Mouse (Mus musculus) frontal cortex, postnatal 10 days (tissue): ENCODE results near the gene Fam222a.

Source experiments
- DNase-seq, 2 experiments: peaks; one replicate each; pipeline ENCODE4 v3.0.0; 2022; ENCODE audit warnings: low spot score in 2 of 2, mixed read lengths in 1 of 2

Gene Fam222a

GRCm38 (mm10) chr5:114567565-114568197 lies at the start of gene Fam222a:
Gene Fam222a, plus strand, starts transcription at chr5:114568016.
- peak in 1 of 2 experiments; percentile 75 for DNase-seq

- DNase-seq = no peak
Measured at GRCm38 (mm10) chr5:114528355-114528754, 39.5 kb upstream of the Fam222a start.

GRCm38 (mm10) chr5:114530337-114530736 lies 37.5 kb upstream of the Fam222a start:
- no peak for DNase-seq

- no peak for DNase-seq
Measured at GRCm38 (mm10) chr5:114532055-114532454, 35.8 kb upstream of the Fam222a start.

- no peak for DNase-seq
Measured at GRCm38 (mm10) chr5:114537308-114538020, 30.4 kb upstream of the Fam222a start.

- no peak for DNase-seq
Measured at GRCm38 (mm10) chr5:114538021-114538405, 29.8 kb upstream of the Fam222a start.

GRCm38 (mm10) chr5:114538752-114539151 lies 29.1 kb upstream of the Fam222a start:
- no peak for DNase-seq

- no peak for DNase-seq
Measured at GRCm38 (mm10) chr5:114539766-114540165, 28.1 kb upstream of the Fam222a start.

GRCm38 (mm10) chr5:114541656-114542445 lies 26.0 kb upstream of the Fam222a start:
- no peak for DNase-seq

- DNase-seq = no peak
Measured at GRCm38 (mm10) chr5:114543656-114544055, 24.2 kb upstream of the Fam222a start.

GRCm38 (mm10) chr5:114544205-114544604 lies 23.6 kb upstream of the Fam222a start:
- DNase-seq = no peak

- no peak for DNase-seq
Measured at GRCm38 (mm10) chr5:114545076-114545475, 22.7 kb upstream of the Fam222a start.

GRCm38 (mm10) chr5:114548976-114549375 lies 18.8 kb upstream of the Fam222a start:
- no peak for DNase-seq

- DNase-seq = no peak
Measured at GRCm38 (mm10) chr5:114549770-114550169, 18.0 kb upstream of the Fam222a start.

- DNase-seq = no peak
Measured at GRCm38 (mm10) chr5:114550431-114550830, 17.4 kb upstream of the Fam222a start.

GRCm38 (mm10) chr5:114550886-114551492 lies 16.8 kb upstream of the Fam222a start:
- DNase-seq = no peak

GRCm38 (mm10) chr5:114552507-114553208 lies 15.2 kb upstream of the Fam222a start:
- no peak for DNase-seq

- DNase-seq = no peak
Measured at GRCm38 (mm10) chr5:114553706-114554105, 14.1 kb upstream of the Fam222a start.

- no peak for DNase-seq
Measured at GRCm38 (mm10) chr5:114555424-114555823, 12.4 kb upstream of the Fam222a start.

- no peak for DNase-seq
Measured at GRCm38 (mm10) chr5:114556109-114556508, 11.7 kb upstream of the Fam222a start.
